Mouse (Mus musculus) erythroblast, embryonic 14.5 days (primary cell): ENCODE measurements at regions not wholly inside any gene's neighbourhood (a gene's known extent, or its start where the extent isn't known, plus 50 kb on each side); places are given as distances from the start of the nearest gene placed in this dataset.
"Not testable (repeated sequence)": the region's sequence is repeated elsewhere in the genome, so short reads cannot be mapped to it uniquely, and the experiment has no call there.

Experiments
- GATA1 ChIP-seq: IDR thresholded peaks from 2 replicates; pipeline ENCODE4 v1.6.1; 2012; ENCODE audit warnings: low read length, inconsistent platforms, mixed read lengths
- TAL1 ChIP-seq: IDR thresholded peaks from 3 replicates; pipeline ENCODE4 v1.6.1; 2012; ENCODE audit warnings: low read length, inconsistent platforms, mixed read lengths

DNA sequence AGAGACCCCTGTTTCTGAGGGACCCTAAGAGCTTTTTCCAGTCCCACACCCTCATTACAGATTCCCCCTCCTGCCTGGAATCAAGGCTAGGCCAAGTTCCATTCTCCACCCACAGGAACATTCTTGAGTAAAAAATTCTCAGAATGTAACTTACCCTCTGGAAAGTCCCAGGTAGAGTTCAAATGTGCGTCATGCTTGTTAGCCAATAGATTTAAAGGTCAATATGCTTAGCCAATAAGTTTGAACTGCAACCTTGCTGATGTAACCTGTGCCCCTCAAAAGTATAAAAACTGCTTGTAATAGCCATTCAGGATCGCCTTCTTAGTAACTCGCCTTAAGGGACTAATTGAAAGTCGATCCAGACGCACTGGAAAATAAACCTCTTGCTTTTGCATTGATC, 77.7 kb upstream of the Thpo start:
- TF ChIP-seq GATA1, TAL1: not testable (repeated sequence)
